Mouse (Mus musculus) heart, embryonic 14.5 days (tissue): ENCODE measurements around the gene Nup54. TPM values are rescaled to one million over a fixed set of nuclear protein-coding genes. Genes with fewer than 3 reads are reported as not detected.

Experiments
- ATAC-seq: fragments of 200-750 bp; cut with Nextera tagmentation; 2 replicates; pipeline ENCODE4 v1.8.0; 2017; ENCODE audit warnings: low read depth, moderate TSS enrichment; ENCODE audit not compliant: insufficient number of reproducible peaks, insufficient read depth, low FRiP score
- H3K27ac ChIP-seq, 2 experiments: fragments of 200-500 bp in 1 of 2; fragments of 300-500 bp in 1 of 2; sonication (generic) in 1 of 2; replicated peaks in 1 of 2; 2 replicates each; pipeline ENCODE4 v1.5.1; 2012 to 2014; ENCODE audit warnings: low read depth in 2 of 2, low read length in 2 of 2, control low read depth in 1 of 2, mild to moderate bottlenecking in 1 of 2, mixed read lengths in 1 of 2; ENCODE audit not compliant: control insufficient read depth in 1 of 2, insufficient read depth in 1 of 2
- H3K27me3 ChIP-seq: fragments of 300-500 bp; sonication (generic); 2 replicates; pipeline ENCODE4 v1.6.1; 2014; ENCODE audit warnings: mild to moderate bottlenecking, low read length, control low read depth; ENCODE audit not compliant: control insufficient read depth, insufficient read depth
- H3K36me3 ChIP-seq: fragments of 300-500 bp; sonication (generic); 2 replicates; pipeline ENCODE4 v1.6.1; 2014; ENCODE audit warnings: mild to moderate bottlenecking, control low read depth, low read length, mixed read lengths; ENCODE audit not compliant: control insufficient read depth, insufficient read depth
- H3K4me1 ChIP-seq, 2 experiments: fragments of 200-500 bp in 1 of 2; fragments of 300-500 bp in 1 of 2; sonication (generic) in 1 of 2; 2 replicates each; pipeline ENCODE4 v1.6.1; 2012 to 2014; ENCODE audit warnings: low read length in 2 of 2, control low read depth in 1 of 2, mixed read lengths in 1 of 2; ENCODE audit not compliant: control insufficient read depth in 2 of 2, insufficient read depth in 2 of 2
- H3K4me2 ChIP-seq: fragments of 300-500 bp; sonication (generic); 2 replicates; pipeline ENCODE4 v1.6.1; 2014; ENCODE audit warnings: mild to moderate bottlenecking, low read length
- H3K4me3 ChIP-seq, 2 experiments: fragments of 200-500 bp in 1 of 2; fragments of 300-500 bp in 1 of 2; sonication (generic) in 1 of 2; 2 replicates each; pipeline ENCODE4 v1.5.1; 2012 to 2014; ENCODE audit warnings: low read length in 2 of 2, mild to moderate bottlenecking in 2 of 2, control low read depth in 1 of 2, low read depth in 1 of 2, moderate library complexity in 1 of 2; ENCODE audit not compliant: control insufficient read depth in 1 of 2, insufficient read depth in 1 of 2
- H3K9ac ChIP-seq: fragments of 300-500 bp; sonication (generic); 2 replicates; pipeline ENCODE4 v1.6.1; 2014; ENCODE audit warnings: mild to moderate bottlenecking, low read length
- H3K9me3 ChIP-seq: fragments of 300-500 bp; sonication (generic); 2 replicates; pipeline ENCODE4 v1.6.1; 2016; ENCODE audit warnings: low read length, control low read depth; ENCODE audit not compliant: control insufficient read depth
- WGBS: fragments of 180-500 bp; shearing (Covaris S2); extraction: QIAGEN DNeasy Blood & Tissue Kit; methylation state at CpG from one replicate; pipeline ENCODE4 v1.1.7; 2014; 5-methylcytosine and 5-hydroxymethylcytosine counted together
- polyA plus RNA-seq: library from polyadenylated mRNA; unstranded; fragments of >200 nt; fragmentation: Nextera tagmentation; extraction: Ambion mirVana; gene quantifications from 2 replicates; pipeline ENCODE4 v1.2.1, GENCODE M21; 2014

The Nup54 gene
- polyA plus RNA-seq: 35.4 and 35.9 TPM in 2 replicates

- peak; percentile 98 for ATAC-seq
- no peaks in the 10 kb centered on the region for H3K9me3 ChIP-seq
- H3K4me2 ChIP-seq: peak within 1 kb of the TSS; percentile 95
- H3K27me3 ChIP-seq: no peaks in the 10 kb centered on the region
- under 1% methylated on average over 34 of the region's 34 CpGs for WGBS
- H3K4me1 ChIP-seq: peaks cover 0 to 14% of the 10 kb centered on the region in 2 experiments; a peak in 3 of 4 replicates
- peaks cover 9% of the 10 kb centered on the region for H3K36me3 ChIP-seq
- H3K9ac ChIP-seq: peak within 1 kb of the TSS; percentile 91
- H3K4me3 ChIP-seq: peak within 1 kb of the TSS; percentile 80 to 91
- peak within 1 kb of the TSS; percentile 78 to 85 for H3K27ac ChIP-seq
Observed at GRCm38 (mm10) chr5:92435025-92435584, at the start of gene Nup54. Gene Nup54, minus strand, starts transcription at chr5:92435219.

- Histone ChIP-seq H3K36me3 (0 out of 2 replicates have a peak, but pooled peaks cover 7% of the 10 kb centered on the region), H3K4me1 (peaks cover 17 to 21% of the 10 kb centered on the region in 2 experiments), H3K4me3 (no peak overlapping the region), H3K9me3 (no peaks in the 10 kb centered on the region), H3K27ac (no peak overlapping the region), H3K9ac (no peak overlapping the region), H3K4me2 (no peak overlapping the region), H3K27me3 (no peaks in the 10 kb centered on the region)
- WGBS: 77% methylated on average over 5 of the region's 5 CpGs
- no peak for ATAC-seq
Observed at GRCm38 (mm10) chr5:92472863-92473262, 37.8 kb upstream of the Nup54 start.

GRCm38 (mm10) chr5:92471531-92471930 is 36.5 kb upstream of the Nup54 start:
- no peak overlapping the region for H3K9ac ChIP-seq
- no peak overlapping the region for H3K4me2 ChIP-seq
- H3K9me3 ChIP-seq: no peaks in the 10 kb centered on the region
- 0 out of 2 replicates have a peak, but pooled peaks cover 7% of the 10 kb centered on the region for H3K36me3 ChIP-seq
- no peaks in the 10 kb centered on the region for H3K27me3 ChIP-seq
- 82% methylated on average over 4 of the region's 4 CpGs for WGBS
- no peak overlapping the region for H3K27ac ChIP-seq
- ATAC-seq: no peak
- no peak overlapping the region for H3K4me3 ChIP-seq
- peaks cover 21 to 33% of the 10 kb centered on the region in 2 experiments for H3K4me1 ChIP-seq

- WGBS: 52% methylated on average over 18 of the region's 18 CpGs
- Histone ChIP-seq H3K4me3 (no peak overlapping the region), H3K4me1 (peaks cover 21 to 33% of the 10 kb centered on the region in 2 experiments), H3K9ac (no peak overlapping the region), H3K9me3 (no peaks in the 10 kb centered on the region), H3K27me3 (no peaks in the 10 kb centered on the region), H3K4me2 (0 out of 2 replicates have a peak overlapping the region, but pooled peaks have one; percentile 1), H3K36me3 (0 out of 2 replicates have a peak, but pooled peaks cover 10% of the 10 kb centered on the region), H3K27ac (peak overlapping the region; percentile 57 to 77)
- ATAC-seq: peak; percentile 55; the same call in 1 of the 2 replicates
Observed at GRCm38 (mm10) chr5:92469201-92470130, 34.4 kb upstream of the Nup54 start.

GRCm38 (mm10) chr5:92468234-92468633 is 33.2 kb upstream of the Nup54 start:
- ATAC-seq: no peak
- Histone ChIP-seq H3K36me3 (0 out of 2 replicates have a peak, but pooled peaks cover 10% of the 10 kb centered on the region), H3K9ac (no peak overlapping the region), H3K4me3 (no peak overlapping the region), H3K27me3 (no peaks in the 10 kb centered on the region), H3K9me3 (no peaks in the 10 kb centered on the region), H3K4me1 (peaks cover 21 to 33% of the 10 kb centered on the region in 2 experiments), H3K27ac (peak overlapping the region in 1 of 2 experiments; percentile 35; a peak in 2 of 4 replicates), H3K4me2 (no peak overlapping the region)
- WGBS: 45% methylated on average over 6 of the region's 6 CpGs

- 61% methylated on average over 8 of the region's 8 CpGs for WGBS
- H3K9me3 ChIP-seq: no peaks in the 10 kb centered on the region
- no peak overlapping the region for H3K4me3 ChIP-seq
- no peaks in the 10 kb centered on the region for H3K27me3 ChIP-seq
- peaks cover 21 to 33% of the 10 kb centered on the region in 2 experiments for H3K4me1 ChIP-seq
- H3K4me2 ChIP-seq: 0 out of 2 replicates have a peak overlapping the region, but pooled peaks have one; percentile 2
- no peak overlapping the region for H3K9ac ChIP-seq
- peak overlapping the region; percentile 24 to 35; a peak in 3 of 4 replicates for H3K27ac ChIP-seq
- peak; percentile 13; the same call in 1 of the 2 replicates for ATAC-seq
- H3K36me3 ChIP-seq: 0 out of 2 replicates have a peak, but pooled peaks cover 10% of the 10 kb centered on the region
Observed at GRCm38 (mm10) chr5:92467102-92467766, 32.2 kb upstream of the Nup54 start.

DNA sequence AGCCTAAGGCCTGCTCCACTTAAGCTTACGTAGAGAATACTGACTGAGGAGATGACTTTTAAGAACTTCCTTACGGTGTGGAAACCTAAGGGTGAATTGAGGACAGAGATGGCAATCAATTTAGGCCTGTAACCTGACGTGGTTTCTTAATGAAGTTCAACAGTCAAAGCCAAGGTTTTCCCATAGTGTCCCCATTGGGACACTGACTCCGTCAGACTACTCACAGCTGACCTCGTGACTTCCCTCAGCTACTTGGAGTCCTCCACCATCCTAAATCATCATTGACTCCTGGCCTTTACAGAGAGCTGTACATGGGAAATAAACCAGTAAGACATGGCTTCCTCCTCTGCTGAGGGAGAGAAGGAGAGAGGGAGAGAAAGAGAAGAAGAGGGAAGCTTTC is 30.5 kb upstream of the Nup54 start:
- peaks cover 17% of the 10 kb centered on the region for H3K36me3 ChIP-seq
- no peak overlapping the region for H3K4me2 ChIP-seq
- no peaks in the 10 kb centered on the region for H3K9me3 ChIP-seq
- H3K27me3 ChIP-seq: no peaks in the 10 kb centered on the region
- no peak overlapping the region for H3K27ac ChIP-seq
- no peak overlapping the region for H3K4me3 ChIP-seq
- H3K9ac ChIP-seq: no peak overlapping the region
- 88% methylated on average over 5 of the region's 5 CpGs for WGBS
- ATAC-seq: no peak
- H3K4me1 ChIP-seq: peaks cover 21 to 33% of the 10 kb centered on the region in 2 experiments
